Mouse (Mus musculus): ENCODE data around the gene Gm17662. TPM values are rescaled to one million over a fixed set of nuclear protein-coding genes. Genes with fewer than 3 reads are reported as not detected.

Gene Gm17662
- total RNA-seq (2023; ENCODE audit: inconsistent age): not detected in 4 replicates

GRCm38 (mm10) chr4:104857029-104857428 lies at the start of gene Gm17662:
Gm17662 (plus strand) TSS chr4:104857329.

GRCm38 (mm10) chr4:104876323-104876722 lies 19.2 kb downstream of the Gm17662 start, which contains the start of gene C8a:
C8a (minus strand) TSS chr4:104876398.

Other genes starting within 250 kb of the Gm17662 start
- not detected in 4 replicates for gene C8b, start 91.0 kb upstream of the Gm17662 start, total RNA-seq (2023; ENCODE audit: inconsistent age)
- gene C8a, start 19.1 kb downstream of the Gm17662 start, total RNA-seq (2023; ENCODE audit: inconsistent age): not detected in 4 replicates
- not detected in 4 replicates for gene Fyb2, start 56.1 kb downstream of the Gm17662 start, total RNA-seq (2023; ENCODE audit: inconsistent age)